Mouse (Mus musculus): ENCODE measurements at regions not wholly inside any gene's neighbourhood (a gene's known extent, or its start where the extent isn't known, plus 50 kb on each side); places are given as distances from the start of the nearest gene placed in this dataset.

- TF ChIP-seq FOSL1 (IDR thresholded peaks at IDR 0.05; ENCODE audit: insufficient read depth, low read length, poor library complexity, severe bottlenecking), result no peak
- no peak for TF ChIP-seq CTCF (IDR thresholded peaks at IDR 0.05; ENCODE audit: control insufficient read depth, insufficient read depth, insufficient read length)
- no peak for TF ChIP-seq USF1 (IDR thresholded peaks at IDR 0.05; ENCODE audit: low read depth)
- no peak for TF ChIP-seq MYOD1 (IDR thresholded peaks at IDR 0.05; ENCODE audit: control insufficient read depth, insufficient read length, low read depth)
- no peak for TF ChIP-seq CEBPB (IDR thresholded peaks at IDR 0.05; ENCODE audit: low read depth)
Observed at GRCm38 (mm10) chr1:90424066-90424821, 178.5 kb upstream of the Cops8 start.
